Mouse (Mus musculus) layer of hippocampus, postnatal 10 days (tissue): ENCODE results near the gene 1810024B03Rik. TPM values are rescaled to one million over a fixed set of nuclear protein-coding genes. Genes with fewer than 3 reads are reported as not detected.
"Not testable (repeated sequence)": the region's sequence is repeated elsewhere in the genome, so short reads cannot be mapped to it uniquely, and the experiment has no call there.

ENCODE experiments used
- DNase-seq, 2 experiments: peaks; one replicate each; pipeline ENCODE4 v3.0.0; 2021; ENCODE audit warnings: low spot score in 2 of 2
- long read RNA-seq: library from polyadenylated mRNA; stranded (forward); transcript quantifications from one replicate; pipeline ENCODE4 v2.0.0, GENCODE M21; 2023
- total RNA-seq, 2 experiments: library from RNA; stranded (reverse); gene quantifications; 2 replicates each; pipeline ENCODE4 v1.2.3; 2021

The 1810024B03Rik gene
- total RNA-seq = under 1 TPM; 0.31 to 0.53 TPM
- long read RNA-seq, partial matches to known transcripts = 0 of 2 reads
- long read RNA-seq, other reads (novel, unspliced or antisense) = 0 of 2 reads

DNA sequence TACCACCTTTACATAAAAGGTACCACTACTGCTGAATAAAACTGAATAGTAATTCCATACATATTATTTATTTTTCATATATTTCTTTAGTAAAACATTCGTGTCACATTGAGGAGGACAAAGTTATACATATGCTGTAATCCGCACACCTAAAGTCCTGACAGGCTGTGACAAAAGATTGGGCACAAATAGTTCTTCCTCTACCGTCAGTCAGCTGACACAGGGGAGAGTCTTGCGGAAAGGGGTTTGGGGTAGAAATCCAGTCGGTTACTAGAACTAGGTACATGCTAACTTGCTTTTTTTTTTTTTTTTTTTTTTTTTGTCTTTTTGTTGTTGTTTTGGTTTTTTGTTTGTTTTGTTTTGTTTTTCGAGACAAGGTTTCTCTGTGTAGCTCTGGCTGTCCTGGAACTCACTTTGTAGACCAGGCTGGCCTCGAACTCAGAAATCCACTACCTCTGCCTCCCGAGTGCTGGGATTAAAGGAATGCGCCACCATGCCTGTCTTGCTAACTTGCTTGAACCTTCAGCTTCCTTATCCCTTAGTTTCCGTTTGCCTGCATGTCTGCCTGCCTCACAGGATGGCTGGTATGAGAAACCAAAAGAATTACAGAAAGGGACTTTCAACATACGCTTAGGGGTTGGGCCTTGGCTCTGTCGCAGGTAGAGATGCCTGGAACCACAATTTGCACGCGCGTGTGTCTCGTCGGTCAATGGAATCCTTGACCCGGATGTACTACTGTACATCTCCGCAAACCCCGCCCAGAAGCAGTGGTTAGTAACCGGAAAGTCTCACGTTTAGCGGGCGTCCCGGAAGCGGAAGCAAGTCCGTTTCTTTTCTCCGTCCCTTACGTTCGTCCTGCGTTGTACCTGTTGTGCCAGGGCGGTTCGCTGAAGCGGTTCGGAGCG lies at the start of gene 1810024B03Rik, which contains the start of gene Snrnp200:
Gene 1810024B03Rik, minus strand, starts transcription at position 734 of the 905 bp plus-strand sequence.
Gene Snrnp200, plus strand, starts transcription at position 840 of the 905 bp plus-strand sequence.
- DNase-seq = peak; percentile 90 to 94

DNA sequence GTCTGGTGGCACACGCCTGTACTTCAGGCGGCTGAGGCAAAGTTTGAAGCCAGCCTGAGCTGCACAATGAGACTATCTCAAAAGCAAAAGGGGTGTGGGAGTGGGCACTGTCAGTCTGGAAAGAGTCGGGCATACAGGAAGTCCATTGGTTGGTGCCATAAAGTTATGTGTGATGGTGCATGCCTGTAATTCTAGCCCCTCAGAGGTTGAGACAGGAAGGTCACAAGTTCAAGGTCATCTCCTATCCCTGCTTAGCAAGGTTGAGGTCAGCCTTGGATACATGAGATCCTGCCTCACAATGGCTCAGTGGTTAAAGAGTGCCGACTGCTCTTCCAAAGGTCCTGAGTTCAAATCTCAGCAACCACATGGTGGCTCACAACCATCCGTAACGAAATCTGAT lies 47.2 kb upstream of the 1810024B03Rik start:
- DNase-seq = no peak

DNA sequence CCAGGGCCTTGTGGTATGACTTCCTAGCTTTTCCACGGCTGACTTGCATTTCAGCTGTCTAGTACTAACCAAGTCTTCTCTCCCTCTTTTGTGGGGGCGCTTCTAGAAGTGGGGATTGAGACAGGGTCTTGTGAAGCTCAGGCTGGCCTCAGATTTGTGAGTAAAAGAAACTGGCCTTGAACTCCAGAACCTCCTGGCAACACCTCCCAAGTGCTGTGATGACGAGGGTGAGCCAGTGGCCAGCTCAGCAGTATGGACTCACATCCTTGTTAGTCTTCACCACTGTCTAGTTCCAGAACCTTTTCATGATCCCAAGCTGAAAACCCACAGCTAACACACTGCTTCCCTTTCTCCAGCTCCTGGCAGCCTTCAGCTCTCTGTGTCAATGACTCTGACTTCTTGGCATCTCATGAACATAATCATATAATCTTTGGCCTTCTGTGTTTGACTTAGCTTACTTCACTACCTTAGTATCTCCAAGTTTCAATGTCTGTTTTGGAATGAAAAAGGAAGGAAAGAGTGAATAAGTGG lies 46.6 kb upstream of the 1810024B03Rik start:
- no peak for DNase-seq

- no peak for DNase-seq
Observed at GRCm38 (mm10) chr2:127252787-127253186, 44.7 kb upstream of the 1810024B03Rik start.

GRCm38 (mm10) chr2:127251880-127252527 lies 43.9 kb upstream of the 1810024B03Rik start:
- no peak for DNase-seq

DNA sequence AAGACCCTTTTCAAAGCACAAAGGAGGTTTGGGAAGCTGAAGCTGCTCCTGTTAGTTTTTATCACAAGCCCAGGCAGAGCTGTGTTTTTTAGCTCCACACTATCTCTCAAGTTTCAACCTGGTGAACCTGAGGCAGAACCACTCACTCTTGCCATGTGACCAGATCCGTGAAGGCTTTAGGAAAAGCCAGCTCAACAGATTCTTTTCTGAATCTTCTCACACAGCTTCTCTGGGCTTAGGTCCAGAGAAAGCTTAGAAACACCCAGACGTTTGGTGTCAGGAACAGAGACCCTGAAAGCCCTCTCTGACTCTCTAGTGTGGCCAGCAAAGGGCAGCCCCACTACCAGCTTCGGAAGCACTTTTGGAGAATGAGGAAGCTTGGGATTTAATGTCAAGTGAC lies 43.4 kb upstream of the 1810024B03Rik start:
- no peak for DNase-seq

DNA sequence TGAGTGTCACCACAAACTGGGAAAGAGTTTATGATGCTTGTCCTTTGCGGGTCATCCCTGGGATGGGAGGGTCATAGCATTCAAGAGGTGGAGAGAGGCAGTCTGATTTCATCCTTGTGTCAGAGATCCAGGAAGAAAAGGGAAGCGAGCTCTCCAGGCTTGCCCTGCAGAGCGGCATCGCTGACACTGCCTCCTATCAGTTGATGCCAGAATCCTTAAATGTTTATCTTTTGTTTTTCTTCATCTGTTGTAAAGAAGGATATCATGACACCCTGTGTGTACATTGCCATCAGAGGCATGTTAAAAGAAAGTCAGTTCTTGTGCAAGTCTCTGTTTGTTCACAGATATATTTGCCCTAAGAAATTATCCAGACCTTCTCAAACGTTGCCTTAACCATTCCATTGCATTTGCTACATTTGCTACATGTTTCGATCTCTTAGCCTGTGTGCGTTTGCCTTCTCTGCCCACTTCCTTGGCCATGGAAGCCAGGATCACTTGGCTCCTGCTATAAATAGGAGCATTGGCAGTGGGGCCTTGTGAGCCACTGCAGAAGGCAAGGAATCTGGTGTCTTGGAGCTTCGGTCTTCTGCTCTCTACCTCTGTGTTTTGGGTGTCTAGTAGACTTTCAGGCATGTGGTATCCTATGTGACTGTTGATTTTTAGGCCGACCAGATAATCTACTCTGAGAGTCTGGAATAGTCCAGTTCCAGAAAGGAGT lies 42.4 kb upstream of the 1810024B03Rik start:
- DNase-seq = no peak

DNA sequence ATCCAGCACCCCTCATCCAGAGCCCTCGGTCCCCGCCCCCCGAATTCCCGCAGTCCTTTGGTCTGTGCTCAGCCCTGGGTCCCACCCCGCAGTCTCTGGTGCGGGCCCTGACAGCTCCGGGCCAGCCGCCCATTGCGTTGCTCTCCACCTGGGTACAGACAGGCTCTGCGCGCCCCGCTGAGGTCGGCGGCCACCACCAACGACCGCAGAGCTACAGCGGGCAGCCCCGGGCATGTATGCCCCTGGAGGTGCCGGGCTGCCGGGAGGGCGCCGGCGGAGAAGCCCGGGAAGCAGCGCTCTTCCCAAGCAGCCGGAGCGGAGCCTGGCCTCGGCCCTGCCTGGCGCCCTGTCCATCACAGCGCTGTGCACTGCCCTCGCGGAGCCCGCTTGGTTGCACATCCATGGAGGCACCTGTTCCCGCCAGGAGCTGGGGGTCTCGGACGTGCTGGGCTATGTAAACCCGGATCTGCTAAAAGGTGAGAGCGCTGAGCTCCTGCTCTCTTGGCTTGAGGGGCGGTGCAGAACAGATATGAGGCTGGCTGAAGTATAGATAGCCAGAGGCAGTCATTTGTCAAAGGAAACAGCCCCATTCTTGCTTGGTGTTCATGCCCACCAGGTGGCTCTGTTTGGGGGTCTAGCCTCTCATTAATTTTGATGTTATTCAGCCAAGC lies 40.4 kb upstream of the 1810024B03Rik start:
- DNase-seq = peak; percentile 48 to 65

GRCm38 (mm10) chr2:127247592-127248333 lies 39.7 kb upstream of the 1810024B03Rik start, which contains the start of the genes Ciao1 and Tmem127:
Gene Ciao1 (minus strand): TSS chr2:127247816.
Gene Tmem127 (plus strand): TSS chr2:127247908.
- DNase-seq = peak; percentile 95 to 96

DNA sequence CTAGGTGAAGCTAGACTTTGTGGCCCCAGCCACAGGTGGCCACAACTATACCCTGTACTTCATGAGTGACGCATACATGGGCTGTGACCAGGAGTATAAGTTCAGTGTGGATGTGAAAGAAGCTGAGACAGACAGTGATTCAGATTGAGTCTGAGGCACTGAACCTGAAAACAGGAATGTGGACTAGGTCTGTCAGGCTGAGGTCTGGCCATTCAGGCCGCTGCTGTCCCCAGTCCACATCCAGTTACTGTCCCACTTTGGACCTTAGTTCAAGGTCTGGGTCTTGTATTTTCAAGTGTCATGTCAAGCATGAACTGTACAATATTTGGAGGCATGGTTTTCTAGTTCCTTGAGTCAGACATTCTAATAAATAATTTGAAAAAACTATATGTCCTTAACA lies 32.0 kb upstream of the 1810024B03Rik start:
- no peak for DNase-seq

- no peak for DNase-seq
Observed at GRCm38 (mm10) chr2:127237897-127238610, 30.0 kb upstream of the 1810024B03Rik start.

DNA sequence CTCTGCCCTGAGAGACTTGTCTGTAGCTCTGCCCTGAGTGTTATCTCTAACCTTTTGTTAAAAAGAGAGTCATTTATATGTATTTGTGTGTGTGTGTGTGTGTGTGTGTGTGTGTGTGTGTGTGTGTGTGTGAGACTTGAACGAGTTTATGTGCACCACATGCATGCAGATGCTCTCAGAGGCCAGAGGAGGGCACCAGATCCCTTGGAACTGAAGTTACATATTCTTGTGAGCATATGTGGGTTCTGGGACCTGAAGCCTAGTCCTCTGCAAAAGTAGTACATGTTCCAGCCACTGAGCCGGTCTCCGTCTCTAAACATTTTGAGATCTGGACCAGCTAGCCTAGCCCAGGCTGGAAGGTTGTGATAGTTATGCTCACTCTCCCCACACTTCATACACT lies 17.2 kb upstream of the 1810024B03Rik start:
- DNase-seq = no peak

GRCm38 (mm10) chr2:127217746-127218145 lies 9.7 kb upstream of the 1810024B03Rik start:
- DNase-seq = no peak

DNA sequence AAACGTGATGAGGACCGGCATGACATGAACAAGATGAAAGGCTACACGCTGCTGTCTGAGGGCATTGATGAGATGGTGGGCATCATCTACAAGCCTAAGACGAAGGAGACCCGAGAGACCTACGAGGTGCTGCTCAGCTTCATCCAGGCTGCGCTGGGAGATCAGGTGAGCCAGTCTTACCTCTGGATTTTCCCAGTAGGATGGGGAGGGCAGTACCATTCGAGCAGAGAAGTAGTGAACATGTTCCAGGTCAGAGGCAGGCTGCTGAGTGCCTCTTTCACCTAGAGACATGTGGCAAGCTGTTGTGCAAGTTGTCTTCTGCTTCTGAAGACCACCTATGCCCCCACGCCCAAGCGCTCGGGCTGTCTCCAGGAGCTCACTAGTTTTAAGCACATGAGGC lies 2.6 kb upstream of the 1810024B03Rik start:
- no peak for DNase-seq

GRCm38 (mm10) chr2:127208452-127208769 lies 331 bp upstream of the 1810024B03Rik start:
- no peak for DNase-seq

DNA sequence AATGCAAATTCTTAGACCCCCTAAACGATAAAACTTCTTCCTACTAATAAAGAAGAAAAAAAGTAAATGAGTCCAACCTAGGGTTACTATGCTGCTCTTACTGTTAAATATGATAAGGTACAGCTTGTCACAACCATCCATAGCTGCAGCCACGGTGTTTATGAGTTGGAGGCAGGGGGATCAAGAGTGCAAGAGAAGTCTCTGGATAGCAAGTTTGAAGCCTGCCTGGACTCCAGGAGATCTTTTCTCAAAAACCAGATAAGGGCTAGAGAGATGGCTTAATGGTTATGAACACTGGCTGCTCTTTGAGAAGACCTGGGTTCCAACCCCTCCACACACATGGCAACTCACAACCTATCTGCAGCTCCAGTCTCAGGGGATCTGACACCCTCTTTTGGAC lies 1.2 kb downstream of the 1810024B03Rik start:
- no peak for DNase-seq

GRCm38 (mm10) chr2:127205936-127206335 lies 2.1 kb downstream of the 1810024B03Rik start:
- not testable (repeated sequence) for DNase-seq

DNA sequence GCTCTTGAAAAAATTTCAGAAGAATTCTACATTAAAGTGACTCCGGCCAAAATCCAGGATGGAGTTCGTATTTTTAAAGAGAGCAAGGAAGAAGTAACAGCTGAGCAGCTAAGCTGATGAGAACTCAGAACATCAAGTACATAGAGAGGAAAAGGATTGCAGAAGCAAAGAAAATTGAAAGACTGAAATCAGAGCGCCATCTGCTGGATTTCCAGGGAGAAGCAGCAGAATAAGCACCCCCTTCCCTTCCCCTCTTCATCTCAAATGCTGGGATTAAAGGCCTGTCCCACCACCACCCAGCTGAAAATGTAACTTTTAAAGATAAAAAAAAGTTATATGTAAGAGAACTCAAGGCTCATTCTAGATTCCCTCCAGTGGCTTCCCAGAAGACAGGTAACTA lies 3.1 kb downstream of the 1810024B03Rik start:
- peak; percentile 78 to 79 for DNase-seq

DNA sequence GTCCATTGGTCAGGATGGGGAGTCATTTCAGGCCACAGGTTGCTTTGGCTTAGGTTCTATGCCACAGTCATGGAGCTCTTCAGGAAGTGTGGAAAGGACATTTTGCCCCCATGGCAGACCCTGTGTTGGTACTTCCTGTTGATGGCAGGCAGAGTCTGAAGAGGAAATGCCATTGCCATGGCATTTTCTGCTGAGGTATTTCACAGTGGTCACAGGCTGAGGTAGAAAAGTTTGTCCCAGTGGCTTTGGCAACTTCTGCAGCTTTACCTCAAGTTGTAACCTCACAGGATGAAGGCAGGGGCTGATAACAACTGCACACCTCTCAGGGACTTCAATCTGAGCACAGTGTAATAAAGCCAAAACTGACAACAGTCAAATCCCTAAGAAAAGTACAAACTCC lies 18.5 kb downstream of the 1810024B03Rik start:
- DNase-seq = no peak
